8 mouse cellular contexts compared by ENCODE assay signal in the genomic region with DNA sequence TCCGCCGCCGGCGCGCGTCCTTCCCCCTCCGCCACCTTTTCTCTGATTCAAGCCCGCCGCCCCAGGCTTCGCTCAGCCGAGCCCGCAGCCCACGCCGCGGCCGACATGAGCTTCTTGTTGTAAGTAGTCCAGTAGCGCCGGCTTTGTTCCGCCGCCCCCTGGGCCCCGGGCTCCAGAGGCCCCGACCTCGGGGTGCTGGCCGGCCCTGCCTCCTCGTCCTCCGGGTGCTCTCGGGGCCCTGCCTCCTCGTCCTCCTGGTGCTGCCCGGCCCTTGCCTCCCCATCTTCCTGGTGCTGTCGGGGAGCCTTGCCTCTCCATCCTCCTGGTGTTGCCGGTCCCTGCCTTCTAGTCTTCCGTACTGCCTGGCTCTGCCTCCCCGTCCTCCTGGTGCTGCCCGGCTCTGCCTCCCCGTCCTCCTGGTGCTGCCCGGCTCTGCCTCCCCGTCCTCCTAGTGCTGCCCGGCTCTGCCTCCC. TPM values are rescaled to one million over a fixed set of nuclear protein-coding genes. Genes with fewer than 3 reads are reported as not detected.
DNase-seq lines count a peak whose midpoint lies in the region; ATAC-seq lines count a peak whose summit lies in the region.

No protein-coding gene starts in this region.

- intact Hi-C loops in heart, postnatal 14 days (cut with DNase I), result loop anchor here (1.0 to 2.0 kb wide), 2 partner anchors 32 to 43 kb away; partner anchors contain the start of gene Dck

- H3K9ac ChIP-seq in forebrain, embryonic 11.5 days (ENCODE audit: low read length), result peak overlapping the region; percentile 96
- H3K9ac ChIP-seq in liver, embryonic 12.5 days, result peak overlapping the region; percentile 99

- peak overlapping the region; percentile 95 for H3K4me3 ChIP-seq in heart, embryonic 10.5 days
- H3K4me3 ChIP-seq in forebrain, embryonic 11.5 days (ENCODE audit: low read depth, low read length), result peak overlapping the region; percentile 99
- peak overlapping the region; percentile 97 for H3K4me3 ChIP-seq in liver, embryonic 12.5 days

- under 1% methylated on average over 36 of the region's 38 CpGs for WGBS in heart, embryonic 10.5 days
- under 1% methylated on average over 32 of the region's 38 CpGs for WGBS in forebrain, embryonic 11.5 days
- under 1% methylated on average over 33 of the region's 38 CpGs for WGBS in liver, embryonic 12.5 days (ENCODE audit: insufficient replicate concordance)

- no peak for DNase-seq in heart, embryonic 10.5 days (ENCODE audit: low spot score)
- no peak for DNase-seq in heart, postnatal 14 days
- no peak for DNase-seq in forebrain, embryonic 11.5 days (ENCODE audit: low spot score)
- no peak for DNase-seq in adrenal gland, adult (ENCODE audit: inconsistent age in 2 of 2, low spot score in 1 of 2)
- no peak for DNase-seq in layer of hippocampus, postnatal 14 days (ENCODE audit: low spot score in 2 of 2)
- DNase-seq in thymus, postnatal 0 days (ENCODE audit: low spot score), result no peak

- ATAC-seq in CD4-positive, CD25-positive, alpha-beta regulatory T cell, adult 4 months, result peak; percentile 28
- peak; percentile 79 for ATAC-seq in forebrain, embryonic 11.5 days (replicated peaks; ENCODE audit: low FRiP score)
- ATAC-seq in liver, embryonic 12.5 days, result peak; percentile 22

- H3K4me2 ChIP-seq in forebrain, embryonic 11.5 days (ENCODE audit: low read depth, low read length, severe bottlenecking), result peak overlapping the region; percentile 93
- peak overlapping the region; percentile 91 for H3K4me2 ChIP-seq in liver, embryonic 12.5 days

- H3K27me3 ChIP-seq in heart, embryonic 10.5 days (ENCODE audit: insufficient read depth, poor library complexity, severe bottlenecking), result no peaks in the 10 kb centered on the region
- H3K27me3 ChIP-seq in forebrain, embryonic 11.5 days (ENCODE audit: control insufficient read depth, insufficient read depth, low read length), result no peaks in the 10 kb centered on the region
- no peaks in the 10 kb centered on the region for H3K27me3 ChIP-seq in liver, embryonic 12.5 days (replicated peaks)

- H3K27ac ChIP-seq in heart, embryonic 10.5 days, result peak overlapping the region; percentile 97
- H3K27ac ChIP-seq in forebrain, embryonic 11.5 days (ENCODE audit: low read depth, low read length), result peak overlapping the region; percentile 78
- peak overlapping the region; percentile 96 for H3K27ac ChIP-seq in liver, embryonic 12.5 days

- peaks cover 33% of the 10 kb centered on the region for H3K4me1 ChIP-seq in heart, embryonic 10.5 days
- H3K4me1 ChIP-seq in forebrain, embryonic 11.5 days (replicated peaks; ENCODE audit: control insufficient read depth, insufficient read depth, low read length), result peaks cover 9% of the 10 kb centered on the region; the same call in 1 of the 2 replicates
- H3K4me1 ChIP-seq in liver, embryonic 12.5 days, result peaks cover 48% of the 10 kb centered on the region

- no peaks in the 10 kb centered on the region for H3K9me3 ChIP-seq in heart, embryonic 10.5 days
- H3K9me3 ChIP-seq in forebrain, embryonic 11.5 days (ENCODE audit: control insufficient read depth, low read length), result no peaks in the 10 kb centered on the region
- no peaks in the 10 kb centered on the region for H3K9me3 ChIP-seq in liver, embryonic 12.5 days (replicated peaks)

- H3K36me3 ChIP-seq in heart, embryonic 10.5 days, result peaks cover 4% of the 10 kb centered on the region; the same call in 1 of the 2 replicates
- H3K36me3 ChIP-seq in forebrain, embryonic 11.5 days (ENCODE audit: control insufficient read depth, insufficient read depth, low read length), result no peaks in the 10 kb centered on the region
- peaks cover 6% of the 10 kb centered on the region for H3K36me3 ChIP-seq in liver, embryonic 12.5 days

RNA-seq across cellular contexts. Expression of gene Mob1b, which starts 0.4 kb away (rescaled TPM):
- 22.3 and 28.8 TPM in 2 replicates for polyA plus RNA-seq in heart, embryonic 10.5 days (2016; fragmentation: Nextera tagmentation; extraction: Ambion mirVana)
- total RNA-seq in heart, postnatal 14 days (2021), result 10 to 100 TPM; 41.7 to 42.9 TPM
- polyA plus RNA-seq in CD4-positive, CD25-positive, alpha-beta regulatory T cell, adult 4 months (2017; shearing (Covaris generic)), result 10 to 100 TPM; 10.2 to 10.7 TPM
- 19.8 and 22.6 TPM in 2 replicates for polyA plus RNA-seq in forebrain, embryonic 11.5 days (2014; fragmentation: Nextera tagmentation; extraction: Ambion mirVana)
- polyA plus RNA-seq in liver, embryonic 12.5 days (2016; fragmentation: Nextera tagmentation; extraction: Ambion mirVana), result 13.3 and 13.5 TPM in 2 replicates
- 10 to 100 TPM; 30.8 to 32.8 TPM for total RNA-seq in layer of hippocampus, postnatal 14 days (2021)
- polyA plus RNA-seq in thymus, postnatal 0 days (2015; fragmentation: Nextera tagmentation; extraction: Ambion mirVana), result 9.4 and 10.2 TPM in 2 replicates

RNA-seq across cellular contexts. Expression of gene Dck, which starts 43.8 kb away (rescaled TPM):
- 52.1 and 56.5 TPM in 2 replicates for polyA plus RNA-seq in heart, embryonic 10.5 days (2016; fragmentation: Nextera tagmentation; extraction: Ambion mirVana)
- total RNA-seq in heart, postnatal 14 days (2021), result 1 to 10 TPM; 3.8 to 7.7 TPM
- polyA plus RNA-seq in CD4-positive, CD25-positive, alpha-beta regulatory T cell, adult 4 months (2017; shearing (Covaris generic)), result 10 to 100 TPM; 43.9 to 52.1 TPM
- 151 and 153 TPM in 2 replicates for polyA plus RNA-seq in forebrain, embryonic 11.5 days (2014; fragmentation: Nextera tagmentation; extraction: Ambion mirVana)
- 96.1 and 100 TPM in 2 replicates for polyA plus RNA-seq in liver, embryonic 12.5 days (2016; fragmentation: Nextera tagmentation; extraction: Ambion mirVana)
- 10 to 100 TPM; 15.0 to 16.2 TPM for total RNA-seq in layer of hippocampus, postnatal 14 days (2021)
- polyA plus RNA-seq in thymus, postnatal 0 days (2015; fragmentation: Nextera tagmentation; extraction: Ambion mirVana), result 279 and 282 TPM in 2 replicates

RNA-seq across cellular contexts. Expression of gene Grsf1, which starts 45.1 kb away (rescaled TPM):
- polyA plus RNA-seq in heart, embryonic 10.5 days (2016; fragmentation: Nextera tagmentation; extraction: Ambion mirVana), result 71.0 and 71.1 TPM in 2 replicates
- 100 to 1,000 TPM; 187 to 200 TPM for total RNA-seq in heart, postnatal 14 days (2021)
- 10 to 100 TPM in 1 of 2 experiments, 1 to 10 TPM in 1; 6.4 to 10.0 TPM for polyA plus RNA-seq in CD4-positive, CD25-positive, alpha-beta regulatory T cell, adult 4 months (2017; shearing (Covaris generic))
- polyA plus RNA-seq in forebrain, embryonic 11.5 days (2014; fragmentation: Nextera tagmentation; extraction: Ambion mirVana), result 101 and 108 TPM in 2 replicates
- 47.0 and 48.6 TPM in 2 replicates for polyA plus RNA-seq in liver, embryonic 12.5 days (2016; fragmentation: Nextera tagmentation; extraction: Ambion mirVana)
- 100 to 1,000 TPM in 1 of 2 experiments, 10 to 100 TPM in 1; 98.3 to 108 TPM for total RNA-seq in layer of hippocampus, postnatal 14 days (2021)
- polyA plus RNA-seq in thymus, postnatal 0 days (2015; fragmentation: Nextera tagmentation; extraction: Ambion mirVana), result 43.5 and 46.0 TPM in 2 replicates

Comparison
In these comparisons a context has a peak if more than half of its experiments do, and no peak if none do; other contexts are left out.
1. ATAC-seq: peak in every context shown above with its lines; median percentile 79 in forebrain, embryonic 11.5 days; 28 in CD4-positive, CD25-positive, alpha-beta regulatory T cell, adult 4 months; 22 in liver, embryonic 12.5 days.